Mouse (Mus musculus) spleen, adult 2 months (tissue): Measurements from ENCODE around the gene Pde4c. TPM values are rescaled to one million over a fixed set of nuclear protein-coding genes. Genes with fewer than 3 reads are reported as not detected.

ENCODE experiments used
- DNase-seq, 2 experiments: peaks; one replicate each; pipeline versions ENCODE4 v3.0.0 to v3.0.0-alpha.2; 2012 to 2021; ENCODE audit warnings: low spot score in 2 of 2, low read depth in 1 of 2
- H3K27ac ChIP-seq: fragments of 200-500 bp; 2 replicates; pipeline ENCODE4 v1.5.1; 2012; ENCODE audit warnings: low read length, inconsistent platforms; ENCODE audit not compliant: insufficient read depth
- H3K27me3 ChIP-seq: fragments of 200-500 bp; 2 replicates; pipeline ENCODE4 v1.6.1; 2012; ENCODE audit warnings: mild to moderate bottlenecking, moderate library complexity, low read length, inconsistent platforms; ENCODE audit not compliant: control insufficient read depth, insufficient read depth
- H3K36me3 ChIP-seq: fragments of 200-500 bp; 2 replicates; pipeline ENCODE4 v1.6.1; 2012; ENCODE audit warnings: mild to moderate bottlenecking, low read length, inconsistent platforms; ENCODE audit not compliant: control insufficient read depth, insufficient read depth
- H3K4me1 ChIP-seq: fragments of 200-500 bp; 2 replicates; pipeline ENCODE4 v1.6.1; 2011; ENCODE audit warnings: inconsistent platforms; ENCODE audit not compliant: control insufficient read depth, insufficient read depth, insufficient read length
- H3K4me3 ChIP-seq: fragments of 200-500 bp; 2 replicates; pipeline ENCODE4 v1.5.1; 2011; ENCODE audit warnings: mild to moderate bottlenecking, inconsistent platforms; ENCODE audit not compliant: insufficient read depth, insufficient read length; ENCODE audit errors: extremely low read depth
- CTCF ChIP-seq: fragments of 200-500 bp; IDR thresholded peaks from 2 replicates; pipeline ENCODE4 v1.5.1; 2011; ENCODE audit warnings: mild to moderate bottlenecking, inconsistent platforms; ENCODE audit not compliant: insufficient read depth, insufficient read length, insufficient replicate concordance; ENCODE audit errors: extremely low read depth
- POLR2A ChIP-seq: fragments of 200-500 bp; IDR thresholded peaks from 2 replicates; pipeline ENCODE4 v1.6.1; 2011; ENCODE audit warnings: low read depth, low read length, inconsistent platforms
- WGBS: fragments of 180-500 bp; shearing (Covaris S2); methylation state at CpG from one replicate; pipeline ENCODE4 v1.1.7; 2018; 5-methylcytosine and 5-hydroxymethylcytosine counted together
- polyA plus RNA-seq: library from polyadenylated mRNA; depleted of rRNA; stranded (reverse); fragments of >200 nt; gene quantifications from 2 replicates; pipeline ENCODE4 v1.2.3, GENCODE M21; 2012

The Pde4c gene
- polyA plus RNA-seq, 1 experiment = 2.8 TPM

DNA sequence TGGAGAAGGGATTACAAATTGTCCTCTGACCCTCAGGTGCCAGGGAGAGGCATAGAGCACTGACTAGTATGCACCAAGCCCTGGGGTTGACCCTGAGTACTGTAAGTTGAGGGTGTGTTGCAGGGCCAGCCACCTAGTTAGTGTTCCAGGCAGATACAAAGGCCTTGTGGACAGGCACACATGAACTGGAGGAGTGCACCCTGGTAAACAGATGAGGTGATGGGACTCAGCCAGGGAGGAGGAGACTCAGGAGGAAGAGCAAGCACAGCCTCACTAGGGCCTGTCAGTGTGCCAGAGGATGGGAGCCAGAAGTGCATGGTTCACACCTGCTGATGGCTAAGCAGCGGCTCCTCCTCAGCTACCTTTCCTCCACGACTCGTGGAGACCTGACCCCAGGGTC lies 43.5 kb upstream of the Pde4c start:
- no peak for TF ChIP-seq CTCF
- no peak for TF ChIP-seq POLR2A
- Histone ChIP-seq H3K36me3 (peaks cover 12% of the 10 kb centered on the region), H3K4me1 (peaks cover 33% of the 10 kb centered on the region), H3K27ac (no peak overlapping the region), H3K4me3 (no peak overlapping the region), H3K27me3 (no peaks in the 10 kb centered on the region)
- DNase-seq = no peak
- 91% methylated on average over 3 of the region's 3 CpGs for WGBS

DNA sequence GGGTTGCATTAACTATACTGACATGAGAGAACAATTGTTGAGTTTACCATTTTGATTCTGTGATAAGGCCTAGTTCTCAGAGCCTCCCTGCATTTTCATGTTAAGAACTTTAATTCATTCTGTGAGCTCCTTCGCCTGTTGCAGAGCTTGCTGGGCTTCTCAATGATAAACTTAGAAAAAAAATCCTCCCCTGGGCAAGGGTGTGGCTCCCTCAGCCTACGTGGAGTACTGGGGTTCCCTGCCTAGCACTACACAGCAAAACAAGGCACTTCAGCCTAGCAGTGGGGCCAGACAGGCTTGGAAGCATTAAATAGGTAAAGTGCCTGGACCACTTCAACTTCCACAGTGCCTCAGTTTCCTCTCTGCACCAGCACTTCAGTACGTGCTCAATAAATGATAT lies 42.1 kb upstream of the Pde4c start:
- H3K4me1 ChIP-seq = peaks cover 22% of the 10 kb centered on the region
- no peak overlapping the region for H3K4me3 ChIP-seq
- DNase-seq = no peak
- no peaks in the 10 kb centered on the region for H3K27me3 ChIP-seq
- no peak overlapping the region for H3K27ac ChIP-seq
- H3K36me3 ChIP-seq = peaks cover 12% of the 10 kb centered on the region
- no peak for TF ChIP-seq CTCF
- TF ChIP-seq POLR2A = no peak
- 63% methylated on average over 3 of the region's 3 CpGs for WGBS

DNA sequence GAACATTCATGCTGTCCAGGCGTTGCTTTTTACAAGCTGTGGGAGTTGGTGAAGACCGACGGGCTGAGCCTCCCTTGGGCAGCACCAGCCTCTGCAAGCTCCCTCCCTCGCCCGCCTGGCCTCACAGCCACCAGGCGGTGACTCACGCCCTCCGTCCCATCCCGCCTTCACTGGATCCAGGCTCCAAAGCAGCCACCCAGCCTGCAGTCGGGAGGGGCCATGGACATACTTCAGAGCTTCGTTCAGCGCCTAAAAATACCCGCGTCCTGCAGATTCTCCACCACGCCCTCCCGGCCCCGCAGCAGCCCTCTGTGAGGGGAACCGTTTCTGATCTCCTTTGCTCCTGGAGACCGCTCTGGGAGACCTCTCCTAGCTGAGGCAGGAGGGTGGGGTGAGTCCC lies 41.3 kb upstream of the Pde4c start:
- 61% methylated on average over 19 of the region's 19 CpGs for WGBS
- Histone ChIP-seq H3K36me3 (peaks cover 12% of the 10 kb centered on the region), H3K27ac (no peak overlapping the region), H3K4me3 (no peak overlapping the region), H3K4me1 (peaks cover 22% of the 10 kb centered on the region), H3K27me3 (no peaks in the 10 kb centered on the region)
- no peak for TF ChIP-seq CTCF
- no peak for TF ChIP-seq POLR2A
- no peak for DNase-seq

DNA sequence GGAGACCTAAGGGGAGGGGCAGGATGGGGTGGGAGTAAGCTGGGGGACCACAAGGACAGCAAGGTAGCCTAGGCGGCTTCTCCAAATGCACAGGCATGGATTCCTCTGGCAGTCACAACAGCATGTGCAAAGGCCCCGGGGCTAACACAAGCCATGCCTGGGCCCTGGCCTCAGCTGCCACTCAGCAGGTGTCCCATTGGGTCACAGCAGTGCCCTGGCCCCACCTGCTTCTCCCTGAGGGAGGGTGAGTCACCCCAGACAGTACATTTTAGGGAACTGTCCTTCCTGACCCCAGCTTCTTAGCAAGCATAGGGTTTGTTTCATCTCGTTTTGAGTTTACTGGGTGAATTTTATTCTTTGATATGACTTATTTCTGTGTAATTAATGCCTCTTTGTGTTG lies 40.8 kb upstream of the Pde4c start:
- Histone ChIP-seq H3K4me1 (peaks cover 18% of the 10 kb centered on the region), H3K36me3 (peaks cover 11% of the 10 kb centered on the region), H3K27ac (no peak overlapping the region), H3K27me3 (no peaks in the 10 kb centered on the region), H3K4me3 (no peak overlapping the region)
- 39% methylated on average over 3 of the region's 3 CpGs for WGBS
- no peak for DNase-seq
- TF ChIP-seq POLR2A (no peak), CTCF (no peak)

DNA sequence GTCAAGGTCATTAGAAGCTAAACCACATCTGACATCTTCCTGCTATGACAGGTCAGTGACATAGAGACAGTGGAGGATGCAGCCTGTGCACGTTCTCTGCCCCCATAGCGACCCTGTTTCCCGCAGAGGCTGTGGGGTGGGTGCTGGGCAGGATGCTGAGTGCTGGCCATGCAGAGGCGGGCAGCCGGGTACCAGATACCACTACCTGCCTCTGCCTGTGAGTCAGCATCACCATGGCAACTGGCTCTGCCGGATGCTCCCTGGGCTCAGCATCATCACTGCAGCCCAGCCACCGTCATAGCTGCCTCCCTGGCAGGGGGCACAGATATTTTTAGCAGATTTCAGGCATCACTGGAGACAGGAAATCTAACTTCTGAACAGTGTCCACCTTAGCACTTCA lies 39.2 kb upstream of the Pde4c start:
- H3K27me3 ChIP-seq = no peaks in the 10 kb centered on the region
- H3K27ac ChIP-seq = no peak overlapping the region
- TF ChIP-seq POLR2A (no peak), CTCF (no peak)
- DNase-seq = no peak
- 69% methylated on average over 7 of the region's 7 CpGs for WGBS
- H3K4me3 ChIP-seq = no peak overlapping the region
- peaks cover 15% of the 10 kb centered on the region for H3K4me1 ChIP-seq
- H3K36me3 ChIP-seq = no peaks in the 10 kb centered on the region

GRCm38 (mm10) chr8:70687576-70687975 lies 35.9 kb upstream of the Pde4c start:
- DNase-seq = no peak
- H3K27me3 ChIP-seq = no peaks in the 10 kb centered on the region
- 80% methylated on average over 8 of the region's 8 CpGs for WGBS
- no peak overlapping the region for H3K27ac ChIP-seq
- no peak overlapping the region for H3K4me3 ChIP-seq
- H3K4me1 ChIP-seq = peaks cover 5% of the 10 kb centered on the region
- no peaks in the 10 kb centered on the region for H3K36me3 ChIP-seq
- no peak for TF ChIP-seq POLR2A
- no peak for TF ChIP-seq CTCF

DNA sequence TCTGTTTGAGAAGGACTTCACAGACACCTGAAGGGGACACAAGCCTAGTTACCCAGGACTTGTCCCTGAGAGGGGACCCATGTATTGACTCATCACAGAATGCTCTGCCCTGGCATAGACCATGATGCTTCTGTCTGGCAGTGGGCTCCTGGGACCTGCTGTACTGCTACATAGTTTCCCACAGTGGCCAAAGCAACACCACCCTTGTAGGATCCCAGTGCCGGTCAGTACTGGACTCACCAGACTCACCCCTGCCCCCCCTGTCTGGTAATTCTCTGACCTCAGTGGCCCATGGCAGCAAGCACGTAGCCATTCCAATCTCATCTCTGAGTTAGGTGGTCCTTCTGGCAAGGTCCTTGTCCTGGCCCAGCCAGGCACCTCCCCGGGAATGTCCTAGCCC lies 35.4 kb upstream of the Pde4c start:
- whole genome bisulfite sequencing = 97% methylated on average over 3 of the region's 3 CpGs
- no peak for DNase-seq
- TF ChIP-seq CTCF (no peak), POLR2A (no peak)
- Histone ChIP-seq H3K4me1 (peaks cover 4% of the 10 kb centered on the region; the same call in 1 of the 2 replicates), H3K27me3 (no peaks in the 10 kb centered on the region), H3K36me3 (no peaks in the 10 kb centered on the region), H3K4me3 (no peak overlapping the region), H3K27ac (no peak overlapping the region)
